Mouse (Mus musculus) heart, postnatal 36 days (tissue): ENCODE results near the gene Itga3. TPM values are rescaled to one million over a fixed set of nuclear protein-coding genes. Genes with fewer than 3 reads are reported as not detected.

Source experiments
- DNase-seq, 2 experiments: peaks; one replicate each; pipeline ENCODE4 v3.0.0; 2021 to 2022
- intact Hi-C: fragments of 180-260 bp; cut with DNase I; formaldehyde crosslinking; loops from one replicate; pipeline ENCODE4 v1.15.1; 2025
- total RNA-seq, 2 experiments: library from RNA; stranded (reverse); gene quantifications; 2 replicates each; pipeline ENCODE4 v1.2.3; 2021

Gene Itga3
- 10 to 100 TPM; 11.2 to 11.4 TPM for total RNA-seq

- intact Hi-C loops: loop anchor here (1.0 kb wide), 1 partner anchor 31 kb away; no protein-coding TSS in a partner anchor
- DNase-seq: peak; percentile 69 to 76
These were observed at the start of gene Itga3 for GRCm38 (mm10) chr11:95076536-95077111. TSS of gene Itga3 (minus strand) at chr11:95076801.

- DNase-seq: no peak
- intact Hi-C loops: no loop called here
These were observed 48.9 kb upstream of the Itga3 start for GRCm38 (mm10) chr11:95125366-95125948.

- intact Hi-C loops: no loop called here
- DNase-seq: no peak
These were observed 45.5 kb upstream of the Itga3 start for GRCm38 (mm10) chr11:95122100-95122489.

GRCm38 (mm10) chr11:95121161-95122099 is 44.8 kb upstream of the Itga3 start:
- DNase-seq: no peak

GRCm38 (mm10) chr11:95120633-95121020 is 44.0 kb upstream of the Itga3 start:
- intact Hi-C loops: no loop called here
- DNase-seq: no peak

More at GRCm38 (mm10) chr11:95121161-95122099, 44.8 kb upstream of the Itga3 start:
- intact Hi-C loops: no loop called here

- no peak for DNase-seq
- intact Hi-C loops: loop anchor here (5.0 kb wide), 1 partner anchor 267 kb away; no protein-coding TSS in a partner anchor
These were observed 43.5 kb upstream of the Itga3 start, which contains the start of gene Dlx3 for GRCm38 (mm10) chr11:95119990-95120632. TSS of gene Dlx3 (plus strand) at chr11:95120119.

- DNase-seq: peak; percentile 71 to 80
- intact Hi-C loops: loop anchor here (1.0 to 5.0 kb wide), 2 partner anchors 269 to 403 kb away; no protein-coding TSS in a partner anchor
These were observed 41.9 kb upstream of the Itga3 start for GRCm38 (mm10) chr11:95118505-95118904.

- intact Hi-C loops: loop anchor here (1.0 to 5.0 kb wide), 3 partner anchors 115 to 270 kb away; no protein-coding TSS in a partner anchor
- DNase-seq: peak; percentile 71
These were observed 40.4 kb upstream of the Itga3 start for GRCm38 (mm10) chr11:95117030-95117429.

- DNase-seq: no peak
- intact Hi-C loops: no loop called here
These were observed 33.5 kb upstream of the Itga3 start for GRCm38 (mm10) chr11:95110081-95110480.

GRCm38 (mm10) chr11:95109000-95109399 is 32.4 kb upstream of the Itga3 start:
- intact Hi-C loops: loop anchor here (10.0 kb wide), 1 partner anchor 244 kb away; no protein-coding TSS in a partner anchor
- DNase-seq: no peak

GRCm38 (mm10) chr11:95106440-95107236 is 30.0 kb upstream of the Itga3 start:
- intact Hi-C loops: loop anchor here (1.0 to 10.0 kb wide), 3 partner anchors 30 to 242 kb away; partner anchors contain the start of gene Itga3
- DNase-seq: peak; percentile 78 to 89

- no peak for DNase-seq
- intact Hi-C loops: loop anchor here (10.0 kb wide), 1 partner anchor 241 kb away; no protein-coding TSS in a partner anchor
These were observed 28.8 kb upstream of the Itga3 start for GRCm38 (mm10) chr11:95105274-95105874.

- intact Hi-C loops: loop anchor here (10.0 kb wide), 1 partner anchor 239 kb away; no protein-coding TSS in a partner anchor
- no peak for DNase-seq
These were observed 27.7 kb upstream of the Itga3 start for GRCm38 (mm10) chr11:95104266-95104665.

GRCm38 (mm10) chr11:95102161-95102904 is 25.7 kb upstream of the Itga3 start:
- DNase-seq: no peak
- intact Hi-C loops: loop anchor here (10.0 kb wide), 1 partner anchor 238 kb away; no protein-coding TSS in a partner anchor

- intact Hi-C loops: loop anchor here (10.0 kb wide), 1 partner anchor 236 kb away; no protein-coding TSS in a partner anchor
- DNase-seq: no peak
These were observed 24.6 kb upstream of the Itga3 start for GRCm38 (mm10) chr11:95101071-95101788.

GRCm38 (mm10) chr11:95100393-95100792 is 23.8 kb upstream of the Itga3 start:
- no peak for DNase-seq

GRCm38 (mm10) chr11:95098346-95099095 is 21.9 kb upstream of the Itga3 start:
- no peak for DNase-seq
- intact Hi-C loops: no loop called here

More at GRCm38 (mm10) chr11:95100393-95100792, 23.8 kb upstream of the Itga3 start:
- intact Hi-C loops: loop anchor here (10.0 kb wide), 1 partner anchor 236 kb away; no protein-coding TSS in a partner anchor
